Mouse (Mus musculus) ovary, adult 18-20 months (tissue): ENCODE results near the gene Fam213a.
A peak's percentile ranks its signal among the peaks of the same experiment; 100 is the strongest.

Source experiments
- DNase-seq: peaks from one replicate; pipeline ENCODE4 v3.0.0; 2022; ENCODE audit warnings: low spot score, mixed read lengths

Gene Fam213a

DNA sequence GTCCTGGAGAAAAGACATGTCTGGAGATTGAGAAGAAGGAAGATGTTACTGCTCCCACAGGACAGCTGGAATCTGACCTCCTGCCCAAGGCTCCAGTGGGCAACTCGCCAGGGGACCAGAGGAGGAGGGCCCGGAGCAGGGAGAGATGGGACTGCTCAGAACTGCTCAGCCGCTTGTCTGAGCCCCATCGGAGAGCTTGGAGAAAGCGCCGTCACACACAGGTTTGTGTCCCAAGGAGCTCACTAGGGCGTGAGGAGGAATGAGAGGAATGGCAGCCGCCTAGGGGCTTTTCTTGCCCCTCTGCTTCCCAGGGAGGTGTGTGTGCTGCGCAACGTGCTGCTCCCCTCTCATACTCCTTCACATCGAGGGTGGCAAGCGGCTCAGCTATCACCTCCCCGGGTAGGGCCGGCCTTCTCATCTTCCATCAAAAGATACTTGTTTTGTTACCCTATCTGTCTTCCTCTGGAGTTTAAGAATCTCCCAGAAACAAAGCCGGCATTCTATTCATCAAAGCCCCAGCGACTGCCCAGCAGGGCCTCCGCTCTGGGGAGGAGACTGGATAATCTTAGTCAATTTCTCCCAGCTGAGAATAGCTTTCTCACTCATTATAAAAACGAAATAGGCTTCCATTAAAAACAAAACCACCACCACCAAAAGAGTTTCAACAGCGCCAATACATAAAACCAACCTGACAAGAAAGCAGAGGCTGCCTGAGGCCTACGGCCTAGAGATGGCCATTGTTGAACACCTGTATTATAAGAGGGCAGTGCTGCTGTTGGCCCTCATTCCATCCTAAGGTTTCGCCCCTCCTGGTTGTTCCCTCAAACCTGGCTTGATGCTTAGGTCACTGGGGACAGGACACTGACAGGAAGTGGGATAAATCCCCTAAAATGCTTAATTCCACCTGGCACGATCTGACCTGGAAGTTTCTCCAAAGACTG is 9.1 kb downstream of the Fam213a start:
- DNase-seq = peak; percentile 78

DNA sequence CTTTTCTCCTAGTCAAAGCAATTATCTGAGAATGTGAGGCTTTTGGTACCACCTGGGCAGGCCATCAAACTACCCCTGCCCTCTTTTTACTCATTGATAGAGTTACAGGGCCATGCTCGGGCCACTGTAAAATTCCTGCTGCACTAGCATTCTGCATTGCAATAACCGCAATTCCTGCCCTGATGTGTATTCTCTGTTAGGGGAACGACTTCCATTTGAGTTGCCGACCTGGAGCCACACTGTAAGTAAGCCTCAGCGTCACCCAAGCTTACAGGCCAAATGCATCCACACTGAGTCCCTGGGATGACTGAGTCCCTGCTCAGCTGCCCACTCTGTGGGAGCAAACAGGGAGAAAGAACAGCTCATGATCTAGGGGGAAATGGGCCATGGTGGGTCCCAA is 12.0 kb downstream of the Fam213a start:
- no peak for DNase-seq

DNA sequence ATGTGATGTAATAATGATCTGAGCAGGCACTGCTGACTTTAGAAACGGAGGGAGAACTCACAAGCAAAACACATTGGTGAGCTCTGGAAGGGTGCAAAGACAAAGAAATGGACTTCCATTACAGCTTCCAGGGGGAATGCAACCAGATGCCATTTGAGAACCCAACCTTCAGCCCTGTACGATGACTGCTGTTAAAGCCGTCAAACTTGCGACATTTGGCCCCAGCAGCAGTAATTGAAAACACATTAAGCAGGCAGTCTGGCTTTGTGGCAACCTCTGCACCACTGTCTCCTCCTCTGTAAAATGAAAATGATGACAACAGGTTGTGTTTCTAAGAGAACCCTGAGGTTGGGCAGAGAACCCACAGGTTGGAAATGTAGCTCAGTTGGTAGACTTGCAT is 12.8 kb downstream of the Fam213a start:
- no peak for DNase-seq

DNA sequence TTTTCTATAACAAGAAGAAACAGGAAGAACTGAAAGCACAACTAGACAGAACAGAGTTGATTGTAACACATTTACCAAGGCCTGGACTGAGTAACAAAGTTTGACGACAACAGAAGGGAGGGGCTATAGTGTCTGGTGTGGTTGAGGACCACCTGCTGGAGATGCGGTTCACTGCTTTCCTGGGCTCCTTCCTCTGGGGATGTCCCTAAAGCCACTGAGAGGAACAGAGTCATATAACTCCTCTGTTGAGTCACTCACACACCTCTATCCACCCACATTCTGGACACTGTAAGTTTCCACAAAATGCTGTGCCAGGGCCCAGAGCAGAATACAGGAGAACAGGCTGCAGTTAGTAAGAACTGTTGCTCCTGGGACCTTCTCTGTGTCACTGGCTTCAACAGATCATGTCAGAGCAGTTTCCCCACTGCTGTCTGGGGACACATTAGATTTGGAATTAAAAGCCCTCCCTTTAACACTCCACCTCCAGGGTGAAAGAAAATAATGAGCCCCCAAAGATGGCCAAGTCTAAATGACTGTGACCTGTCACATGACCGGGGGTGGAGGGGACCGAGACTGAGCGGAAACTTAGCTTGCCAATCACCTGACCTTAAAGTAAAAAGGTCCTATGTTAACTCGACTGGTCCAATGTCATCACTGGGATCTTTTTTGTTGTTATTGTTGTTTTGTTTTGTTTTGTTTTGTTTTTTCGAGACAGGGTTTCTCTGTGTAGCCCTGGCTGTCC is 13.5 kb downstream of the Fam213a start:
- DNase-seq = no peak

DNA sequence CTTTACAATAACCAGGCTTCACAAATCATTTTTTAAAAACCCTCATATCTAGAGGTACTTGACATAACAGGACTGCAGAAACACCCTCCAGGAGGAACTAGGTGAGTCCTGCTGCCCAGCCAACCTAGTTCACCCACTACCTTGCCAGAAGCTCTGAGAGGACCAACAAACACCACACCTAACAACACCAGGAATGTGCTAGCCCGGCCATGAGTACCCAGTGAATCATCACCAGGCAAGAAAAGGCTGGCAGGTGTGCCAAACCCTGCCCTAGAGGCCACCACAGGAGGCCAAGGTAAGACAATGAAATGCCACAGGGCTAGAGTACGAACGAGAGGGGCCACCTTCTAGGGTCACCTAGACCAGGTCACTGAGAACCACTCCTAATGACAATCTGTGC is 17.4 kb downstream of the Fam213a start:
- peak; percentile 15 for DNase-seq

DNA sequence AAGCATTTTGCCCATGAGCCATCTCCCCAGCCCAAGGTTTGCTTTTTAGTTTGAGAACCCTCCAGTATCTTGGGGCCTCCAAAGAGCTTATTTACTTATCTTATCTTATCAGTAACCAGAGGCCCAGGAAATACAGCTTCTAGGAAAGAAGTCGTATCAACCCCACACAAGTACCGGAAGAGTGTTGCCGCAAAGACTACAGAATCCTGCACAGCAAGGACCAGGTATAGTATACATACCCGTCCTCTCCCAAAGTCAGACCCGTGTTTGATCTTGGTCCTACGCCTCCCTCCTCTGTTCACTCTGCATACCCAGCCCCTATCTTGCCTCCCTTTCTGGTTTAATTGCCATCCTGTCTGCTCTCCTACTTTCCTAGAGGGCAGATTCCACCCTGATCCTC is 21.1 kb downstream of the Fam213a start:
- DNase-seq = no peak

DNA sequence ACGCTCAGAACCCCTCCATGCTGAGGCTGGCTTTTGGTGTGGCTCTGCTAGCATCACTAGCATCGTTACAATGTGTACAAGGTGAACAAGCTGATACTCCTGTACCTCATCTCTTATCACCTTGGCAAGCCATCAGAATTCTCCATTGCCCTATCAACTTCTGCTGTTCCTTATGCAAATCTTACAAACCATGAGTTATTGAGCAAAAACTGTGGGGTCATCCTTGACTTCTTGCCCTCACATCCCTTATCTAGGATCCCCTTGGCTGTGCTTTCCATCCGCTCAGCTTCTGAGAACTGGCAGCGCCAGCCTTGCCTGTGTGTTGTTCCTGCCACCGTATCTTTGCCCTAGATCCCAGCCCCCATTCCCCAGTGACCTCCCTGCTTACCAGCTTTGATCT is 24.8 kb downstream of the Fam213a start:
- DNase-seq = no peak

DNA sequence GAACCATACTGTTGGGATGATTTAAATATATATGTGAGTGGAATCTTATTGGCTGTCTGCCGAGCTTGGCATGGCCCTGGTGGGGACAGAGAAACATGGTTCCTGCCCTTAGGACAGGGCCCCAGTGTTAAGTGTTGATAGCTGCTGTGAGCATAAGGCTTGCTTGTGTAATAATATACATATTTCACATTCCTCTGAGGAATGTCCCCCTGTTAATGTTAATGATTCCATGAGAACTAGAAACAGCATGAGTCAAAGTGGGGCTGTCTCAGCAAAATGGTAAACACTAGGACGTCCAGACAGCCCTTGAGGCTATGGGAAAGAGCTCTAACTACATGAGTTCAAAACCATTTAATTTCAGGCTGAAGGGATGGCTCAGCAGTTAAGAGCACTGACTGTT is 26.4 kb downstream of the Fam213a start:
- no peak for DNase-seq

DNA sequence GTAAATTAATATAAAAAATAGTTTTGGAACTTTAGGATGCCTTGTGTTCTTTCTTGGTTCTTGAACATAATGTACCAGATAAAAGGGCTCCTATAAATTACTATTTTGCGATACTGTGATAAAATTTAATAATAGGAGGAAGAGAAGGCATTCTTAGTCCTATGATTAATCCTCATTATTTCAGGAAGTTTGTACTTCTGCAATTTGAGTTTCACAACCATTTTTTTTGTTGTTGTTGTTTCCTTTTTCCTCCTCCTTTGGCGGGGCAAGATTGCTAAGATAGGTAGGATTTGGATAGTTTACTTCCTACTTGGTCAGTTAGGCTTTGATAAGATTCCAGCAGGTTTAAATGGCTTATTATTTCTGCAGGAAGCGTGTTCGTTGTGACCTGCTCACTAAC is 28.0 kb downstream of the Fam213a start:
- no peak for DNase-seq

DNA sequence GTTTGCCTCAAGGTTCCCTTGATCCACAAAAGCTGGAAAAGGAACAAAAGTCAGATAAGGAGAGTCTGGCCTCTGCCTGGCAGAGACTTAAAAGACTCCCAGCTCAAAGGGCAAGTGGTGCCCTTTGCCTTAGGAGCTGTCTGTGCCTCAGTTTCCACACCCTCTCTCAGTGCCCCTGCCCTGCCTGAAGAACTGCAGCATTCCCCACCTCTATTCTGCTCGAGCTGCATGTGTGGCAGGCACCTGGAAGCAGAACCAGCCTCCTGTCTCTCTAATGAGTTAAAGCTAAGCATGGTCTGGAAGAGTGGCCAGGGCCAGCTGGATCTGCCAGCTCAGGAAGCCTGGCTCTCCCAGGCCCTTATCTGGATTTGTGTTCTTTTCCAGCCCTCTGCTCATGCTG is 33.9 kb downstream of the Fam213a start:
- no peak for DNase-seq

DNA sequence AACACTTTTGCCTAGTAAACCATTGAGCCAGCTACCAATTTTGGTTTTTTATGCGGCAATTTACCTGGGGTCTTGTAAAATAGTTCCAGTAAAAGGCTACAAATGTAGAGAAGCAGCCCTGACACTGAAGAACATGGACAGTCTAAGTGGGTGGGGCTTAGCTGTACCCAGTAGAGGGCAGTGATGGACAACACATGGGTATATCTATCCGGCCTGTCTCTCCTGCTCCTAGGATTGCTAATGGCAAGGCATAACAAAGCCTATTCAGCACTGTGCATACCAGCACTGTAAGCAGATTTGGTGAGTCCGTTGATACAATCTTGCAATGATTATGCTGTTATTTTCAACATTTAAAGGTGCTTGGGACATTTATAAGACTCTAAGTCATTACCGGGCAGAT is 34.6 kb downstream of the Fam213a start:
- DNase-seq = peak; percentile 55

DNA sequence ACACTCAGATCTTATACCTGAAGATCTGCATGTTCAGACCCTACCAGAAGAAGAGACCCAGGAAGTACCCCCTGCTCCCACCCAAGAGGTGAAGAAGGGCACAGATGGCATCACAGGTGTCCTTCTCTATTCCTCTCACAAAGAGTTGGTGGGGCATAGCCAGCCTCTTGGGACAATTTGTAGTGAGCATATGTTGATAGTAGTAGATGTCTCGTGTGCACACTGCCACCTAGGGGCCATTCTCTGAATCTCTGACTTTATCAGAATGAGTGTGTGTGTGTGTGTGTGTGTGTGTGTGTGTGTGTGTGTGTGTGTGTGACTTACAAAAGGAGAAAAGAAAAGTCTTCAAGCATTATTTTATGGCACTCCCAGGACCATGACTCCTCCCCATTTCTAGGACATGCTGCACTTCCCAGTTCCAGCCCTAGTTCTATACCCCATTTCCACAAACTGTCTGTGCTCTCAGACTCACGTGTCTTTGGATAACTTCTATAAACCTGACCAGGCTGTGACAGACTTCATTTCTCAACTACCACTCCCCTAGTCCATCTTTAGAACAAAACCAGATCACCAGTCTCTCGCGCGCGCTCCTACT is 38.4 kb downstream of the Fam213a start:
- DNase-seq = peak; percentile 24

DNA sequence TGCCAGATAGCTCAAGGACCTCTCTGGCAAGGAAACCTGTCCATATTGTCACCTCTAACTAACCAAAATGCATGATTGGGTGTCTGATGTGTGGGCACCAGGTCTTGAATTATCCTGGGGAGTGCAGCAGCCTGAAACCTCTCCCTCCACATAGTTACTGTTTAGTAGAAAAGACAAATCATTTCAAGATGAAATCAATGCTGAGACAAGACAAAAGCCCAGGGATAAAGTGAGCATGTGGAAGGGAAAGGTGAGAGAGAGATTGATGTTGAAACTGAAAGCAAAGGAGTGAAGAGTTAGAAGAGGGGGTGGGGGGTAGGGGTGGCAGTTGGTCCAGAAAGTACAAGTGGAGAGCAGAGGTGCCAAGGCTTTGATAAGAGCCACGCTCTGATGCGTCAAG is 45.5 kb downstream of the Fam213a start:
- DNase-seq = no peak

DNA sequence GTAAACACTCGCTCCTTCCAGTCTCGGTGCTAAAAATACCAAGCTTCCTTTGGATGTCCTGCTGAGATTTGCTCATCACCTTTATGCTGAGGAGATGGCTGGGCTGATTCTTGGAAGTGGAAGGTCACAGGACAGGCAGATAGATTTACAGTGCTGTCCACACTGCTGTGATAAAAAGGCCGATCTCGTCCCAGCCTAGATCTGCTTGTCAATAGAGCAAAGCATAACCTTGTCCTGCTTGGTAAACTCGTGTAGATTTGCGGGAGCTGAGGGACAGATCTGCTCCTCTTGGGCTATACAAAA is 46.0 kb downstream of the Fam213a start:
- no peak for DNase-seq

DNA sequence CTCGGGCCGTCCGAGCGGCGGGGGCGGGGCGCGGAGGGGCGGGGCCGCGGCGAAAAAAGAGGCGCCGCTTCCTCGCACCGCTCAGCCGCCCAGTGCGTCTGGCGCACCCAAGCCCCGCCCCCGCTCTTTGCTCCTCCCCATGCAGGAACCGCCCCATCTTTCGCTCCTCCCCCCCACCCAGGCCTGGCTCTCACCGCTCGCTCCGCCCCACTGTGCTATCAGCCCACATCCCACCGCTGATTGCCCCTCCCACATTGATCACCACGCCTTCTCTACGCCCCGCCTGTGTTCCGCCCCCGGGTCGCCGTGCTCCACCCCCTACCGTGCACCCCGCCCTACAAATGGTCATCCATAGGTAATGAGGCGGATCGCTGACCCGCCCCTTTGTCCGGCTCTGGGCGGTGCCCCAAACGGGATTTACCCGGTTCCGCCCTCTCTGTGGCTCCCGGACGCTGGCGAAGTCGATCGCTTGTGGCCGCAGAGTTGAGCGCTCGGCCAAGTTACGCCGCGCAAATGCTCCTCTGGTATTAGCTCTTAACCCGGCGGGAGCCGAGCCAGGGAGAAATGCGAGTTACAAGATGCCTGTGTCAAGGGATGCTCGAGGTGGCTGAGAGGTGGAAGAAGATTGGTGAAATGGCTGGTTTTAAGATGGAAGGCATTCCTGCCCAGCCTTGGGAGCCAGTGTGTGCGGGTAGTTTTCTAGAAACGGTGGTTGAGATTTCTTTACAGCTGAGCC is 46.6 kb downstream of the Fam213a start:
- peak; percentile 98 for DNase-seq

DNA sequence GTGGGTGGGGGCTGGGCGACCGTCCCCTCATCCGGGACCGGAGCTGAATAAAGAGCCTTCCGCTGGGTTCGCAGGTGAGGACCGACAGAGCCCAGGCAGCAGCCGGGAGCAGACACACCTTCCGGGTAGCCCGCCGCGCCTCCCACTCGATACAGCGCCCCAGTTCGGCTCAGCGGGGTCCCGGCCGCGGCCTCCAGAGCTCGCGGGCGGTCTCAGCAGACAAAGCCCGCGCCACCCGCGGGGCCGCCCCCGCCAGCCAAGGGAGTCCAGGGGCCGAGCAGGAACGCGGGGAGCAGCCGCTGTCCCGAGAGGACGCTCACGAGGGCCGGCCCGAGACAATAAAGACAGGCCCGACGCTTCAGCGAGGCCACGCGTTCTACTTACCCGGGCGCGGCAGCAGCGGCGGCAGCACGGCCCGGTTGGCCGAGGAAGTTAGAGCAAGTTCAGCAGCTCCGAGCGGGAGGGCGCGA is 47.2 kb downstream of the Fam213a start, which contains the start of gene Tspan14:
Gene Tspan14 (minus strand): TSS at position 416 of the 470 bp plus-strand sequence.
- DNase-seq = peak; percentile 22

DNA sequence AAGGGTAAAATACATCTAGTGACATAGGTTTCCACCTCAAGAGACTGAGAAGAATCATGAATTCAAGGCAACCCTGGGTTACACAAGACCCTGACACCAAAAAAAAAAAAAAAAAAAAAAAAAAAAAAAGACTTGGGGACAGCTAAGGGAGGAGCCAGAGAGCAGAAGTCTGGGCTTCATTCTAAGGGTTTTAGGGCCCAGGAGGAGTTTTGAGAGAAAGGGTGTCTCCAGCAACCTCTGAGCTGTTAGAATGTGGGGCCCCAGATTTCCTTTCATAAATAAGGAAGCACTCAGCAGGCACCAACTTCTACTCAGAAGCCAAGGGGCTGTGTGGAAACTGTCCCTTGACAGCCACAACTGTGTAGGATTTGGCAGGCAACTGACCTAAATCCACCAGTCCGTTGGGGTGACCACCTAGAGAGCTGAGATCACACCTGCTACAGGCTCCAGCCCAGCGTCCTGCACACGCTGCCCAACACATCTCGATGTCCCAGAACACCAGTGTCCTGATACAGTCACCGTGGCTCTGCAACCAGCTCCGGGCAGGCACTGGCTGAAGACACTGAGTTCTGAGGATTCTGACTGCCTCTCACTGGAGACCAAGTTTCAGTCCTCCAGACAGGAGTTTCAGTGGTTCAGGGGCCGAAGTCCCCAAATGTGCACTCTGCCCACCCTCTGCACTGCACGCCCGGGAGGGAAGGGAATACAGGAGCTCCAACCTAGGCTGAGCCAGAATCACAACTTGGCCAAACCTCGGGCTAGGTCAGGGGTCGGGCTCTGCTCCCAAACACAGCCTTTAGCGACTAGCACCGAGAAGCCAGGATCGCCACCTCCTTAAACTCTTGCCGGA is 47.9 kb downstream of the Fam213a start:
- no peak for DNase-seq

DNA sequence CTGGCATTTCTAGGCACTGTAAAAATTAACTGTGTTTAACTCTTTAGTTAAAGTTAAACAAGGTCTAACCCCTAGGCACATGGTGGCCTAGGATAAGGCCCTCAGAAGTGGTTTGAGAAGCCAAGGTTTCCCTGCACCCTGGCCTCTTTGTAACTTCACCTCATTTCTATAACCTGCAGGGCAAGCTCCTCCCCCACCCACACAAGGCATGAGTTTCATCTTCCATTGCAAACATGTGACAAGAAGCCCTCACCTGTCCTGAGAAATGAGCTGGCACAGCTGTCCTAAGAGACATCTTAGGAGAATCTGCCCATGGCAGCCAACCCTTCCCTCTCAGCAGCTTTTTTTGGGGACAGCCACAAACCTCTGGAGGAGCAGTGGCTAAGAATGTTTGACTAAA is 48.7 kb downstream of the Fam213a start:
- DNase-seq = no peak

DNA sequence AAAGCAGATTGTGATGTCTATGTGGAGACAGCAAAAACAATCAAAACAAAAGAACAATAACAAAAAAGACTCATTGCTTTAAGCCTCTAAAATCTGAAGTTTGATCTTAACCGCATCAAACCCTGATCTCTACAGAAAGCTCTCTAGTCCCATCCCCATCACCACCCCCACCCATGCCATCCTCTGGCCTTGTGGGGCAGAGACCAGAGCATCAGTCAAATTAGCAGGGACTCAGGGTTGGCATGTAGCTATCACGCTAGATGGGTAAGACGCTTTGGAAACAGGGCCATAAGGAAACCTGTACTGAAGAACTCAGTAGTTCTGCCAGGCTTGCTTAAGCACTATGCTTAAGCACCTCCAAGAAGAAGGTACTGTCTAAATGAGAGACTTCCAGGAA is 49.4 kb downstream of the Fam213a start:
- no peak for DNase-seq

DNA sequence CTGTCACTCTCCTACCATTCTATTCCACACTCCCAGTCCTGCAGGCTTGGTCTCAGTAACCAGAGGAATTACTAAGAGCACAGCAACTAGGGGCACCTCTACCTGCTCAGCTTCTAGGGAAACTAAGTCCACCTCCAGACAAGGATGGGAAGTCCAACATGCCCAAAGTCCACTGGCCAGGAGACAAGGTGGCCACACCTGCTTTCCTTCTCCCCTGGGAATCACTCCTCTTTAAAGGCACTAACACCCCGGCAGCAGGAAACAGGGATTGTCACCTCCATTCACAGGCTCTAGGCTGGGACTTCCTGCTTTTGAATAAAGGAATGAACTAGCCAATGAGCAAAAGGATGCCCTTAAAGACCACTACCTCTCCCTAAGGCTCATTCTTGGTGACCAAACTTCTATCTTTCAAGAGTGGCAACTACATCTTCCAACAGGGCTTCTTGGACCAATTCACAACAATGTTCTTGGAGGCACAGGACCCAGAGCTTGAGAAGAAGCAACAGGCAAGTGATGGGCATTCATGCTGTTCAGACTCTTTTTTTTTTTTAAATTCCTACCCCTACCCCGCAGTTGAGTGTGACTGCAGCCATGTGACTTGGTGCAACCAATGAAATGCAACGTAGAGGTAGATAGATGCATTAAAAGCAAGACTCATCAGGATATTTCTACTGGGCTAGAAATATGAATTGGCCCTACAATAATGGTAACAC is 49.9 kb downstream of the Fam213a start:
- no peak for DNase-seq
